Mouse (Mus musculus): ENCODE results near the gene Fgd2.

Gene Fgd2

GRCm38 (mm10) chr17:29428826-29429225 is 68.1 kb downstream of the Fgd2 start:
- no peak for DNase-seq

Data from kidney, postnatal 25 days (tissue).